Mouse (Mus musculus): ENCODE data around the gene Rnase4. TPM values are rescaled to one million over a fixed set of nuclear protein-coding genes. Genes with fewer than 3 reads are reported as not detected.

The Rnase4 gene
- 29.9 and 32.1 TPM in 2 replicates for polyA plus RNA-seq (2015; fragmentation: Nextera tagmentation; extraction: Ambion mirVana)

- DNase-seq (ENCODE audit: low spot score) = no peak
Observed at GRCm38 (mm10) chr14:51090921-51091900, at the start of gene Rnase4, which contains the start of gene Ang. TSS of gene Rnase4 (plus strand) at chr14:51091077. TSS of gene Ang (plus strand) at chr14:51091150.

- no peak for DNase-seq (ENCODE audit: low spot score)
Observed at GRCm38 (mm10) chr14:51041769-51042168, 49.1 kb upstream of the Rnase4 start, which contains the start of gene Rnase9. TSS of gene Rnase9 (minus strand) at chr14:51041869.

GRCm38 (mm10) chr14:51047846-51048245, 43.0 kb upstream of the Rnase4 start:
- no peak for DNase-seq (ENCODE audit: low spot score)

- DNase-seq (ENCODE audit: low spot score) = no peak
Observed at GRCm38 (mm10) chr14:51050063-51050462, 40.8 kb upstream of the Rnase4 start, which contains the start of gene Rnase11. TSS of gene Rnase11 (minus strand) at chr14:51050163.

- no peak for DNase-seq (ENCODE audit: low spot score)
Observed at GRCm38 (mm10) chr14:51051941-51052340, 38.9 kb upstream of the Rnase4 start.

GRCm38 (mm10) chr14:51053176-51053575, 37.7 kb upstream of the Rnase4 start:
- DNase-seq (ENCODE audit: low spot score) = no peak

GRCm38 (mm10) chr14:51054243-51055237, 36.3 kb upstream of the Rnase4 start:
- DNase-seq (ENCODE audit: low spot score) = no peak

GRCm38 (mm10) chr14:51057401-51057831, 33.5 kb upstream of the Rnase4 start, which contains the start of gene Rnase12:
TSS of gene Rnase12 (minus strand) at chr14:51057661.
- DNase-seq (ENCODE audit: low spot score) = no peak

- DNase-seq (ENCODE audit: low spot score) = no peak
Observed at GRCm38 (mm10) chr14:51060761-51061160, 30.1 kb upstream of the Rnase4 start.

GRCm38 (mm10) chr14:51068956-51069355, 21.9 kb upstream of the Rnase4 start:
- DNase-seq (ENCODE audit: low spot score) = no peak

- DNase-seq (ENCODE audit: low spot score) = peak; percentile 71
Observed at GRCm38 (mm10) chr14:51069617-51070016, 21.3 kb upstream of the Rnase4 start.

GRCm38 (mm10) chr14:51074335-51074734, 16.5 kb upstream of the Rnase4 start, which contains the start of gene Olfr750:
TSS of gene Olfr750 (minus strand) at chr14:51074435.
- no peak for DNase-seq (ENCODE audit: low spot score)

GRCm38 (mm10) chr14:51079180-51079579, 11.7 kb upstream of the Rnase4 start:
- DNase-seq (ENCODE audit: low spot score) = no peak

- no peak for DNase-seq (ENCODE audit: low spot score)
Observed at GRCm38 (mm10) chr14:51081035-51081434, 9.8 kb upstream of the Rnase4 start.

GRCm38 (mm10) chr14:51082599-51083581, 8.0 kb upstream of the Rnase4 start:
- peak; percentile 68 for DNase-seq (ENCODE audit: low spot score)

- no peak for DNase-seq (ENCODE audit: low spot score)
Observed at GRCm38 (mm10) chr14:51083805-51084204, 7.1 kb upstream of the Rnase4 start.

GRCm38 (mm10) chr14:51085086-51085485, 5.8 kb upstream of the Rnase4 start:
- DNase-seq (ENCODE audit: low spot score) = no peak

GRCm38 (mm10) chr14:51085911-51086310, 5.0 kb upstream of the Rnase4 start:
- no peak for DNase-seq (ENCODE audit: low spot score)

- no peak for DNase-seq (ENCODE audit: low spot score)
Observed at GRCm38 (mm10) chr14:51087762-51088161, 3.1 kb upstream of the Rnase4 start.

Data from thymus, postnatal 0 days (tissue).